Mouse (Mus musculus): ENCODE data around the gene Gm10799. TPM values are rescaled to one million over a fixed set of nuclear protein-coding genes. Genes with fewer than 3 reads are reported as not detected.

Gene Gm10799
- polyA plus RNA-seq, 1 experiment, result not detected

DNA sequence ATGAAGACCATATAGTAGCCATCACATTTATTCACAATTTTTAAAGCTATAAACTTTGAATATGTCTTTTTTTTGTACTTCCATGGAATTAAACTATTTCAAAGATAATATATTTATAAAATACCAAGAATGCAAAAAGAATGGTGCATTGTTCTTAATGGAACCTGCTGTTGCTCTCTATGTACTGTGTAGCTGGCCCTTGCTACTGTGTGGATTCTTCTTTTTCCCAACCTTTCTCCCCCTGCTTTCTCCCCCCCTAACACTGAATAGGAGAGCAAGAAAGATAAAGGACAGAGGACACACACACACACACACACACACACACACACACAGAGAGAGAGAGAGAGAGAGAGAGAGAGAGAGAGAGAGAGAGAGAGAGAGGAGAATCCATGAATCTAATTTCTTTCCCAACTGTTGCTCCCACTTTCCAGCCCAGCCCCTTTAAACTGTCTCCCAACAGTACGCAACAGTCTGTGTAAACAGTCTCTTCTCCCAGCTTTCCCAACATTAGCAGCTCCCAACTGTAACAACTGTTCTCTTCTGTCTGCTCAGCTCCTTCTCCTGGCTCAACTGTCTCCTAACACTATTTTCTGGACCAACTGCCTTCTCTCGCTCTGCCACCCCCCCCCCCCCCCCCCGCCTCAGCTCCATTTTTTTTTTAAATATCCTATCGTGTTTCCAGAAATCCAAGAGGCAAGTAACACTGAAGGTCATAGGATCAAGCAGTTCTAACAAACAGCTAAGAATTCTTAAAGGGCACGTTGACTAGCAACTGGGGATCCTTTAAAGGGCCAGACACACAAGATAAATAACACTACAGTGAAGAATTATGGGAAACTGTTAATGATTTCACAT, 24.5 kb downstream of the Gm10799 start:
- no peak for TF ChIP-seq CTCF (IDR thresholded peaks at IDR 0.05; ENCODE audit: insufficient read depth, low read depth, low read length)
- no peak for TF ChIP-seq POLR2A (IDR thresholded peaks at IDR 0.05; ENCODE audit: insufficient read depth, low read depth, low read length)
- no peaks in the 10 kb centered on the region for H3K4me1 ChIP-seq (ENCODE audit: control insufficient read depth, insufficient read depth, low read length)
- no peak overlapping the region for H3K27ac ChIP-seq (ENCODE audit: insufficient read depth, low read depth, low read length)
- WGBS, result 70% methylated on average over 5 of the region's 5 CpGs
- no peak overlapping the region for H3K4me3 ChIP-seq (ENCODE audit: insufficient read depth, low read depth, low read length)

GRCm38 (mm10) chr2:104042766-104043165, 25.6 kb downstream of the Gm10799 start:
- Histone ChIP-seq H3K27ac (ENCODE audit: insufficient read depth, low read depth, low read length) (no peak overlapping the region), H3K4me1 (ENCODE audit: control insufficient read depth, insufficient read depth, low read length) (no peaks in the 10 kb centered on the region), H3K4me3 (ENCODE audit: insufficient read depth, low read depth, low read length) (no peak overlapping the region)
- WGBS, result 96% methylated on average over 15 of the region's 15 CpGs
- TF ChIP-seq CTCF (IDR thresholded peaks at IDR 0.05; ENCODE audit: insufficient read depth, low read depth, low read length), result no peak
- no peak for TF ChIP-seq POLR2A (IDR thresholded peaks at IDR 0.05; ENCODE audit: insufficient read depth, low read depth, low read length)

DNA sequence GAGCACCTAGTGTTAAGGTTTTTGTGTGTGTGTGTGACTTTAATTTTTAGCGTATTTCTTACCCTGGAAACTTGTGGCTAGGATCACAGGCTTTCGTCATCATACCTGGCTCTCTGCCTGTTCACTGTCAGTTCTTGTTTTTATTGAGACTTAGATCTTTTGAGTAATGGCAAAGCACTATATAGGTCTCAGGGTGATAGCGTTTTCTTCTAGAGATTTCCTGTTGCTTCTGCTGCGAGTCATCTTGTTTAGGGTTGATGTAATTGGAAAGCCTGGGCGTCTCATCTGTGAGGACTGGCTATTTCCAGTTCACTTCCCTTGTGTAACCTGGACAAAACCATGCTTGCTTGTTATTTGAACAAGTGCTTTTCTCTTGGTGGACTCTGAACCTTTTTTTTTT, 26.7 kb downstream of the Gm10799 start:
- H3K4me1 ChIP-seq (ENCODE audit: control insufficient read depth, insufficient read depth, low read length), result peaks cover 3% of the 10 kb centered on the region; the same call in 1 of the 2 replicates
- H3K4me3 ChIP-seq (ENCODE audit: insufficient read depth, low read depth, low read length), result no peak overlapping the region
- no peak for TF ChIP-seq POLR2A (IDR thresholded peaks at IDR 0.05; ENCODE audit: insufficient read depth, low read depth, low read length)
- no peak for TF ChIP-seq CTCF (IDR thresholded peaks at IDR 0.05; ENCODE audit: insufficient read depth, low read depth, low read length)
- no peak overlapping the region for H3K27ac ChIP-seq (ENCODE audit: insufficient read depth, low read depth, low read length)
- 70% methylated on average over 5 of the region's 5 CpGs for WGBS

DNA sequence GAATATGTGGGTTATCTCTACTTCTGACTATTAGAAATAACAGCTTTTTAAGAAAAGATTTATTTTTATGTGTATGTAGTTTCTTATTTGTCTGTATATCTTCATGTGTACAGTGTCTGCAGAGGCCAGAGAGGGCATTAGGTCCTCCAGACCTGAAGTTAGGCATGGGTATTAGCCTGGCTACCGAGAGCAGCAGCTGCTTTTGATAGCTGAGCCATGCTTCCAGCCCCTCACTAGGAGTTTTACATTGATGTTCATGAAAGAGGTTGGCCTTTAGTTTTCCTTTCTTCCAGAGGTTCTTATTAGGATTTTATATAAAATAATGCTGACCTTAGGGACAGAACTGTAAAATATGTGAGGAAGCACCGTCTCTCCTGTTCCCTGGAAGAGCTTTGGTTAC, 30.1 kb downstream of the Gm10799 start:
- no peak overlapping the region for H3K4me3 ChIP-seq (ENCODE audit: insufficient read depth, low read depth, low read length)
- 86% methylated on average over 2 of the region's 2 CpGs for WGBS

DNA sequence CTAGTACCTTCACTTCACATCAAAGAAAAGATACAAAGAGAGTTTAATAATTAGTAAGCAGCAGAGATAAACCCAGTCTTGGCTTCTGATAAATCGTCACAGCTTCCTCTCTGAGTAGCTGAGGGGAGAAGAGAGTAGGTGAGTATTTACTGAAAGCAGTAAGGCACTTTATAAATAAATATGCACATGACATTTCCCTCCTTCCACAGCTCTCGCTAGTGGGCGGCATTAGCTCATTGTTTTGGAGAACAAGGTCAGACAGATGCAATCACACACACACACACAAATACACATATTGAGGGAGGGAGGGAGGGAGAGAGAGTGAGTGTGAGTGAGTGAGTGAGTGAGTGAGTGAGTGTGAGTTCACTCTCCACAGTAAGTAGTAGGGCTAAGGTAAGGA, 32.0 kb downstream of the Gm10799 start:
- Histone ChIP-seq H3K4me3 (ENCODE audit: insufficient read depth, low read depth, low read length) (no peak overlapping the region), H3K4me1 (ENCODE audit: control insufficient read depth, insufficient read depth, low read length) (peaks cover 3% of the 10 kb centered on the region; the same call in 1 of the 2 replicates), H3K27ac (ENCODE audit: insufficient read depth, low read depth, low read length) (no peak overlapping the region)
- WGBS, result 22% methylated on average over 3 of the region's 3 CpGs
- TF ChIP-seq CTCF (IDR thresholded peaks at IDR 0.05; ENCODE audit: insufficient read depth, low read depth, low read length) (no peak), POLR2A (IDR thresholded peaks at IDR 0.05; ENCODE audit: insufficient read depth, low read depth, low read length) (no peak)

More for the DNA sequence above, 30.1 kb downstream of the Gm10799 start:
- Histone ChIP-seq H3K27ac (ENCODE audit: insufficient read depth, low read depth, low read length) (no peak overlapping the region), H3K4me1 (ENCODE audit: control insufficient read depth, insufficient read depth, low read length) (peaks cover 3% of the 10 kb centered on the region; the same call in 1 of the 2 replicates)
- no peak for TF ChIP-seq POLR2A (IDR thresholded peaks at IDR 0.05; ENCODE audit: insufficient read depth, low read depth, low read length)
- TF ChIP-seq CTCF (IDR thresholded peaks at IDR 0.05; ENCODE audit: insufficient read depth, low read depth, low read length), result no peak

DNA sequence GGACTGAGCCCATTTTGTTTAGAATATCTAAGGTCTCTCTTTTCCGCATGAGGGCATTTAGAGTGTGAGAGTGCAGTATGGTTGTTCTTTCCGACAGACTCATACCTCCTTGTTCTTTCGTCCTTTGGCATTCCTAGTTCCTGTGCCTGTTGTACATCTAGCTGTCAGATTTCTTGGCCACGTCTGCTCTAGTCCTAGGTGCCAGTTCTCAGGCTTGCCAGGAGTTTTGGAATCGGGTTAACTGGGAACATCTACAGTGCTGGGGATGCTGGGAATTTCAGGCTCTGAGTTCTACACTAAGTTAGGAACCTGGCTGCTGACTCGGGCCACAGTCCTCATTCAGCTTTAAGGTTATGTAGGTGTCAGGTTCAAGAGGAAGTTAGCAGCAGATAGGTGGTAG, 32.8 kb downstream of the Gm10799 start:
- TF ChIP-seq POLR2A (IDR thresholded peaks at IDR 0.05; ENCODE audit: insufficient read depth, low read depth, low read length), result no peak
- TF ChIP-seq CTCF (IDR thresholded peaks at IDR 0.05; ENCODE audit: insufficient read depth, low read depth, low read length), result no peak
- Histone ChIP-seq H3K4me1 (ENCODE audit: control insufficient read depth, insufficient read depth, low read length) (peaks cover 3% of the 10 kb centered on the region; the same call in 1 of the 2 replicates), H3K4me3 (ENCODE audit: insufficient read depth, low read depth, low read length) (no peak overlapping the region), H3K27ac (ENCODE audit: insufficient read depth, low read depth, low read length) (no peak overlapping the region)
- WGBS, result 67% methylated on average over 6 of the region's 6 CpGs

DNA sequence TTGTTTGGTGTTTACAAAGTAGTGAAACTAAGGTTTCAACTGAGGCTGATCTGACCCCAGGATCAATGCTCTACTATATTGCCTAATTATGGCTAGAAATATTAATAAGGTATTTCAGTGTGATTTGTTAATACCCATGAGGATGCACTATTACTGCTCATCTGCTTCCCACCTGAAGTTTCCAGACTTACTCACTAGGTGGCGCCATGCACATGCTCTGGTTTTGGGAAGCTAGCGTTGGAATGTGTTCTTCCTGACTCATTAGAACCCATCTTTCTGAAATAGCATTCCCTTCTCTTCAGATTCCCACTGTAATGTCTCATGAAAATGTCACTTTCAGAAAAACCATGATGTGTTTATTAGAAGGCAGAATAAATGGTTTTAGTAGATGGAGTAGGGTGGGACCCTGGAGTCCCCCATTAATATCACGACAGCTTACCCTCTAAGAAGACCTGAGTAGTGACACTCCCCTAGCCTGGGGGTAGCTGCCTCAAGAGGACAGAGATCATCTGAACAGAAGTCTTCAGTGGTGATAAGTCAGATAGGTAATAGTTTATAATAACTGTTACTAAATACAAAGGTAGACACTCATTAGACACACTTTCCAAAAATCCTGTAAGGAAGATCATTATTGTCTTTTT, 33.4 kb downstream of the Gm10799 start:
- Histone ChIP-seq H3K4me1 (ENCODE audit: control insufficient read depth, insufficient read depth, low read length) (peaks cover 3% of the 10 kb centered on the region; the same call in 1 of the 2 replicates), H3K27ac (ENCODE audit: insufficient read depth, low read depth, low read length) (no peak overlapping the region), H3K4me3 (ENCODE audit: insufficient read depth, low read depth, low read length) (no peak overlapping the region)
- no peak for TF ChIP-seq CTCF (IDR thresholded peaks at IDR 0.05; ENCODE audit: insufficient read depth, low read depth, low read length)
- no peak for TF ChIP-seq POLR2A (IDR thresholded peaks at IDR 0.05; ENCODE audit: insufficient read depth, low read depth, low read length)
- WGBS, result 30% methylated on average over 3 of the region's 3 CpGs

DNA sequence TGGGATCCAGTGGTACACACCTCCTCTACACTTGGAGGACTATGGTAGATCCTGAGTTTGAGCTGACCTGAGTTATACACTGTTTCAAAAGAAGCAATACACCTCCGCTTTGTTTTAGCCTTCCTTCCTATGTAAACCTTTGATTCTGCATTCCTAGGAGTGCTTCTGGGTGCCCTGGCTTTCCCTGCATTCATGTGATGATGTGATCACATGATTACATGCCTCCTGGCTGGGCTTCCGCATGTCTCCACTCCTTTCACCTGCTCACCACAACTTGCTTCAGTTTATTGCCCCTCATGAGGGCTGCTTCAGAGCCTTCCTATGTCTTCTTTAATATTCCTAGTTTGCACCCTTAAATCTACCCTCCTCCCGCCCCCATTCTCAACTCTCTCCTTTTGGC, 36.3 kb downstream of the Gm10799 start:
- Histone ChIP-seq H3K4me1 (ENCODE audit: control insufficient read depth, insufficient read depth, low read length) (peaks cover 1% of the 10 kb centered on the region), H3K4me3 (ENCODE audit: insufficient read depth, low read depth, low read length) (no peak overlapping the region), H3K27ac (ENCODE audit: insufficient read depth, low read depth, low read length) (no peak overlapping the region)
- no peak for TF ChIP-seq CTCF (IDR thresholded peaks at IDR 0.05; ENCODE audit: insufficient read depth, low read depth, low read length)
- no peak for TF ChIP-seq POLR2A (IDR thresholded peaks at IDR 0.05; ENCODE audit: insufficient read depth, low read depth, low read length)
- 92% methylated on average over 3 of the region's 3 CpGs for WGBS

DNA sequence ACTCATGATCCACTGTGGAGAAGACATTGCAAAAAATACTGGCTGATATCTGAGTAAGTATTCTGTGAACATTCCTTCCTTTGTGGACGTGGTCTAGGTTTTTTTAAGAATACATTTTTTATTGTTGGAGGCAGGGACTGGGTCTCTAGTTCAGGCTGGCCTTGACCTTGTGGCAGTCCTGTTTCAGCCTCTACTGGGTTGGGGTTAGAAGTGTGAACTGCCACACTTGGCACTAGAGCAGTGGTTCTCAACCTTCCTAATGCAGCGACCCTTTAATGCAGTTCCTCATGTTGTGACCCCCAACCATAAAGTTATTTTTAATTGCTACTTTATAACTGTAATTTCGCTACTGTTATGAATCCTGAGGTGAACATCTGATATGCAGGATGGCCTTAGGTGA, 38.0 kb downstream of the Gm10799 start:
- no peak overlapping the region for H3K4me3 ChIP-seq (ENCODE audit: insufficient read depth, low read depth, low read length)
- whole genome bisulfite sequencing, result 83% methylated on average over 3 of the region's 3 CpGs
- no peak for TF ChIP-seq CTCF (IDR thresholded peaks at IDR 0.05; ENCODE audit: insufficient read depth, low read depth, low read length)
- no peak for TF ChIP-seq POLR2A (IDR thresholded peaks at IDR 0.05; ENCODE audit: insufficient read depth, low read depth, low read length)
- H3K4me1 ChIP-seq (ENCODE audit: control insufficient read depth, insufficient read depth, low read length), result no peaks in the 10 kb centered on the region; the same call in 1 of the 2 replicates
- no peak overlapping the region for H3K27ac ChIP-seq (ENCODE audit: insufficient read depth, low read depth, low read length)
